Mouse (Mus musculus) Patski (cell line): ENCODE data around the gene Trak1. TPM values are rescaled to one million over a fixed set of nuclear protein-coding genes. Genes with fewer than 3 reads are reported as not detected.

ENCODE experiments used
- ATAC-seq: fragments of 100-300 bp; one replicate; pipeline ENCODE4 v1.8.0; 2021
- CTCF ChIA-PET: fragments of 350-600 bp; sonication (Branson Sonifier 250); formaldehyde crosslinking; loops from one replicate; lab custom pipeline; 2022; ENCODE audit warnings: inconsistent platforms; lab: Charles Lee
- POLR2A ChIA-PET: fragments of 350-600 bp; sonication (Branson Sonifier 250); formaldehyde crosslinking; loops from one replicate; lab custom pipeline; 2022; ENCODE audit warnings: antibody characterized with exemption, inconsistent platforms; lab: Charles Lee
- DNase-seq: peaks from one replicate; pipeline ENCODE4 v3.0.0-alpha.2; 2011; ENCODE audit warnings: low read depth, low spot score
- H3K27me3 ChIP-seq: fragments of 371-371 bp; one replicate; pipeline ENCODE4 v1.5.1; 2021
- CTCF ChIP-seq: fragments of 100-300 bp; IDR thresholded peaks from one replicate; pipeline ENCODE4 v1.5.1; 2021
- in situ Hi-C: fragments of 300-500 bp; cut with MboI; formaldehyde crosslinking; loops from 3 replicates; pipeline ENCODE4 v1.11.1; 2018; ENCODE audit warnings: low pct_unique_long_range_greater_than_20kb, mixed read lengths
- polyA plus RNA-seq: library from polyadenylated mRNA; unstranded; gene quantifications from one replicate; pipeline ENCODE4 v1.2.3, GENCODE M21; 2021

Gene Trak1
- polyA plus RNA-seq, 1 experiment from 2014 or later: 49.4 TPM

GRCm38 (mm10) chr9:121494006-121494767, 196.9 kb downstream of the Trak1 start:
- ATAC-seq: no peak

GRCm38 (mm10) chr9:121495529-121495928, 198.2 kb downstream of the Trak1 start, which contains the start of gene Cck:
TSS of gene Cck (minus strand) at chr9:121495694.
- CTCF ChIA-PET: interaction anchor here (1.0 kb wide), 1 partner anchor 16 kb away, joined by 4 read pairs; no protein-coding TSS in a partner anchor
- peaks cover 73% of the 10 kb centered on the region for H3K27me3 ChIP-seq
- DNase-seq (no peak), ATAC-seq (no peak)
- POLR2A ChIA-PET: no interaction called here
- no peak for TF ChIP-seq CTCF
- in situ Hi-C loops: no loop called here

More at GRCm38 (mm10) chr9:121494006-121494767, 196.9 kb downstream of the Trak1 start:
- in situ Hi-C loops: no loop called here
- H3K27me3 ChIP-seq: peaks cover 82% of the 10 kb centered on the region
- TF ChIP-seq CTCF: no peak
- POLR2A ChIA-PET: interaction anchor here (0.5 kb wide), 1 partner anchor 635 kb away, joined by 3 read pairs; no protein-coding TSS in a partner anchor
- CTCF ChIA-PET: interaction anchor here (1.0 to 1.2 kb wide), 2 partner anchors 14 to 18 kb away, joined by 4 read pairs; no protein-coding TSS in a partner anchor
- no peak for DNase-seq

GRCm38 (mm10) chr9:121496102-121496501, 198.8 kb downstream of the Trak1 start:
- DNase-seq (no peak), ATAC-seq (no peak)
- H3K27me3 ChIP-seq: peaks cover 74% of the 10 kb centered on the region
- ChIA-PET CTCF (interaction anchor here (1.3 kb wide), 1 partner anchor 109 kb away, joined by 4 read pairs; no protein-coding TSS in a partner anchor), POLR2A (no interaction called here)
- in situ Hi-C loops: no loop called here
- TF ChIP-seq CTCF: no peak

- TF ChIP-seq CTCF: no peak
Observed at GRCm38 (mm10) chr9:121505346-121505745, 208.0 kb downstream of the Trak1 start.

GRCm38 (mm10) chr9:121506478-121507180, 209.3 kb downstream of the Trak1 start:
- H3K27me3 ChIP-seq: peaks cover 35% of the 10 kb centered on the region
- DNase-seq (no peak), ATAC-seq (no peak)
- POLR2A ChIA-PET: no interaction called here
- in situ Hi-C loops: no loop called here
- TF ChIP-seq CTCF: no peak
- CTCF ChIA-PET: interaction anchor here (1.6 kb wide), 1 partner anchor 19 kb away, joined by 3 read pairs; no protein-coding TSS in a partner anchor

More at GRCm38 (mm10) chr9:121505346-121505745, 208.0 kb downstream of the Trak1 start:
- ChIA-PET POLR2A (no interaction called here), CTCF (no interaction called here)
- no peak for ATAC-seq
- DNase-seq: no peak
- H3K27me3 ChIP-seq: peaks cover 44% of the 10 kb centered on the region
- in situ Hi-C loops: no loop called here

GRCm38 (mm10) chr9:121511911-121512310, 214.6 kb downstream of the Trak1 start:
- CTCF ChIA-PET: interaction anchor here (1.0 to 1.5 kb wide), 4 partner anchors 17 to 94 kb away, joined by 4 to 5 read pairs (median 4); no protein-coding TSS in a partner anchor
- DNase-seq (no peak), ATAC-seq (no peak)
- in situ Hi-C loops: no loop called here
- TF ChIP-seq CTCF: no peak
- peaks cover 30% of the 10 kb centered on the region for H3K27me3 ChIP-seq
- POLR2A ChIA-PET: no interaction called here

- ATAC-seq (no peak), DNase-seq (no peak)
- CTCF ChIA-PET: no interaction called here
- POLR2A ChIA-PET: no interaction called here
- TF ChIP-seq CTCF: no peak
- in situ Hi-C loops: no loop called here
- peaks cover 34% of the 10 kb centered on the region for H3K27me3 ChIP-seq
Observed at GRCm38 (mm10) chr9:121514462-121514861, 217.2 kb downstream of the Trak1 start.

- ChIA-PET CTCF (no interaction called here), POLR2A (no interaction called here)
- peaks cover 59% of the 10 kb centered on the region for H3K27me3 ChIP-seq
- in situ Hi-C loops: no loop called here
- no peak for TF ChIP-seq CTCF
- no peak for DNase-seq
- no peak for ATAC-seq
Observed at GRCm38 (mm10) chr9:121520047-121520446, 222.7 kb downstream of the Trak1 start.

Other genes starting within 250 kb of the Trak1 start
- 6.2 TPM for gene Ulk4, start 20.3 kb upstream of the Trak1 start, polyA plus RNA-seq
- not detected for gene Cck, start 198.2 kb downstream of the Trak1 start, polyA plus RNA-seq